Comparison of ENCODE assay signal across 13 mouse cellular contexts in genomic region chr3:22301991-22302517, GRCm38 (mm10).
"Had no signal": no experiment of that assay in that cellular context is flagged by ENCODE, and none has a peak within 500 bp of the region (broad histone marks: within the 10 kb centered on the region; RNA-seq: fewer than 3 reads in every experiment).

No protein-coding gene starts in this region.

- DNase-seq: kidney, postnatal 4 days; liver; liver, embryonic 13.5 days; liver, postnatal 0 days; lung, postnatal 14 days; thymus, postnatal 4 days had no signal

- H3K4me2 ChIP-seq: limb, embryonic 12.5 days; liver, embryonic 13.5 days; lung, embryonic 15.5 days; midbrain, embryonic 11.5 days had no signal

- H3K9me3 ChIP-seq: limb, embryonic 12.5 days; liver, embryonic 13.5 days; lung, embryonic 15.5 days; megakaryocyte, embryonic 14.5 days had no signal

- ATAC-seq: liver, postnatal 0 days had no signal

- H3K27me3 ChIP-seq: limb, embryonic 12.5 days; liver, embryonic 13.5 days; lung, embryonic 15.5 days; megakaryocyte, embryonic 14.5 days had no signal

- H3K9ac ChIP-seq: limb, embryonic 12.5 days; liver, embryonic 13.5 days; liver, postnatal 0 days; lung, embryonic 15.5 days had no signal

- H3K4me3 ChIP-seq: layer of hippocampus, adult 2 months; limb, embryonic 12.5 days; liver, embryonic 13.5 days; lung, embryonic 15.5 days; megakaryocyte, embryonic 14.5 days had no signal

- H3K27ac ChIP-seq: layer of hippocampus, adult 2 months; limb, embryonic 12.5 days; liver, embryonic 13.5 days; lung, embryonic 15.5 days; macrophage; stomach, postnatal 0 days had no signal

- H3K36me3 ChIP-seq: limb, embryonic 12.5 days; liver, embryonic 13.5 days; lung, embryonic 15.5 days had no signal

- H3K4me1 ChIP-seq: limb, embryonic 12.5 days; liver, embryonic 13.5 days; lung, embryonic 15.5 days; megakaryocyte, embryonic 14.5 days had no signal
